Mouse (Mus musculus) embryonic fibroblast, embryonic 13.5 days (primary cell): ENCODE results near the gene Six1. TPM values are rescaled to one million over a fixed set of nuclear protein-coding genes. Genes with fewer than 3 reads are reported as not detected.

Source experiments
- H3K27ac ChIP-seq: 2 replicates; pipeline ENCODE4 v1.5.1; 2012; ENCODE audit warnings: low read length, control low read depth, inconsistent platforms; ENCODE audit not compliant: insufficient read depth
- H3K4me1 ChIP-seq: 2 replicates; pipeline ENCODE4 v1.6.1; 2011; ENCODE audit warnings: low read length; ENCODE audit not compliant: control insufficient read depth, insufficient read depth
- H3K4me3 ChIP-seq: 2 replicates; pipeline ENCODE4 v1.5.1; 2011; ENCODE audit warnings: mild to moderate bottlenecking, control low read depth, low read length; ENCODE audit not compliant: insufficient read depth
- CTCF ChIP-seq: IDR thresholded peaks from 2 replicates; pipeline ENCODE4 v1.5.1; 2011; ENCODE audit warnings: mild to moderate bottlenecking, control low read depth, low read length, moderate library complexity, borderline replicate concordance; ENCODE audit not compliant: insufficient read depth
- POLR2A ChIP-seq: IDR thresholded peaks from 2 replicates; pipeline ENCODE4 v1.6.1; 2011; ENCODE audit warnings: low read depth, mild to moderate bottlenecking, control low read depth, low read length, moderate library complexity
- polyA plus RNA-seq: library from polyadenylated mRNA; stranded (reverse); fragments of >200 nt; gene quantifications from 2 replicates; pipeline ENCODE4 v1.2.4, GENCODE M21; 2011; ENCODE audit warnings: low read depth; ENCODE audit not compliant: missing spikeins, insufficient read length

Gene Six1
- polyA plus RNA-seq, 1 experiment = 31.3 TPM

GRCm38 (mm10) chr12:73037385-73038160 lies 16.1 kb downstream of the Six1 start:
- H3K4me1 ChIP-seq = 0 out of 2 replicates have a peak, but pooled peaks cover 7% of the 10 kb centered on the region
- no peak overlapping the region for H3K4me3 ChIP-seq
- TF ChIP-seq CTCF (no peak), POLR2A (no peak)
- H3K27ac ChIP-seq = peak overlapping the region; percentile 71

- TF ChIP-seq CTCF (no peak), POLR2A (no peak)
- peak overlapping the region; percentile 21; the same call in 1 of the 2 replicates for H3K27ac ChIP-seq
- 0 out of 2 replicates have a peak, but pooled peaks cover 7% of the 10 kb centered on the region for H3K4me1 ChIP-seq
- no peak overlapping the region for H3K4me3 ChIP-seq
These were observed 18.5 kb downstream of the Six1 start for GRCm38 (mm10) chr12:73034901-73035895.

GRCm38 (mm10) chr12:73032665-73033064 lies 21.0 kb downstream of the Six1 start:
- H3K4me1 ChIP-seq = 0 out of 2 replicates have a peak, but pooled peaks cover 6% of the 10 kb centered on the region
- no peak for TF ChIP-seq POLR2A
- TF ChIP-seq CTCF = no peak
- peak overlapping the region; percentile 47; the same call in 1 of the 2 replicates for H3K27ac ChIP-seq
- no peak overlapping the region for H3K4me3 ChIP-seq

GRCm38 (mm10) chr12:73031315-73031714 lies 22.4 kb downstream of the Six1 start:
- Histone ChIP-seq H3K4me3 (no peak overlapping the region), H3K27ac (no peak overlapping the region), H3K4me1 (0 out of 2 replicates have a peak, but pooled peaks cover 3% of the 10 kb centered on the region)
- TF ChIP-seq CTCF (no peak), POLR2A (no peak)

GRCm38 (mm10) chr12:73025490-73025889 lies 28.2 kb downstream of the Six1 start:
- H3K4me3 ChIP-seq = no peak overlapping the region
- TF ChIP-seq POLR2A = no peak
- no peak for TF ChIP-seq CTCF
- no peak overlapping the region for H3K27ac ChIP-seq
- no peaks in the 10 kb centered on the region for H3K4me1 ChIP-seq

- no peaks in the 10 kb centered on the region for H3K4me1 ChIP-seq
- no peak overlapping the region for H3K27ac ChIP-seq
- TF ChIP-seq CTCF (no peak), POLR2A (no peak)
- no peak overlapping the region for H3K4me3 ChIP-seq
These were observed 32.7 kb downstream of the Six1 start for GRCm38 (mm10) chr12:73020941-73021340.

- H3K4me1 ChIP-seq = no peaks in the 10 kb centered on the region
- H3K4me3 ChIP-seq = no peak overlapping the region
- TF ChIP-seq CTCF = no peak
- TF ChIP-seq POLR2A = no peak
- no peak overlapping the region for H3K27ac ChIP-seq
These were observed 33.3 kb downstream of the Six1 start for GRCm38 (mm10) chr12:73020422-73020821.

- no peaks in the 10 kb centered on the region for H3K4me1 ChIP-seq
- H3K27ac ChIP-seq = no peak overlapping the region
- H3K4me3 ChIP-seq = no peak overlapping the region
- no peak for TF ChIP-seq CTCF
- TF ChIP-seq POLR2A = no peak
These were observed 34.8 kb downstream of the Six1 start for GRCm38 (mm10) chr12:73018838-73019237.

- no peak overlapping the region for H3K27ac ChIP-seq
- no peak overlapping the region for H3K4me3 ChIP-seq
- TF ChIP-seq POLR2A (no peak), CTCF (no peak)
- H3K4me1 ChIP-seq = no peaks in the 10 kb centered on the region
These were observed 37.5 kb downstream of the Six1 start for GRCm38 (mm10) chr12:73016171-73016570.

GRCm38 (mm10) chr12:73014311-73014710 lies 39.4 kb downstream of the Six1 start:
- Histone ChIP-seq H3K27ac (no peak overlapping the region), H3K4me1 (no peaks in the 10 kb centered on the region), H3K4me3 (no peak overlapping the region)
- no peak for TF ChIP-seq CTCF
- no peak for TF ChIP-seq POLR2A
